In the genomic region with DNA sequence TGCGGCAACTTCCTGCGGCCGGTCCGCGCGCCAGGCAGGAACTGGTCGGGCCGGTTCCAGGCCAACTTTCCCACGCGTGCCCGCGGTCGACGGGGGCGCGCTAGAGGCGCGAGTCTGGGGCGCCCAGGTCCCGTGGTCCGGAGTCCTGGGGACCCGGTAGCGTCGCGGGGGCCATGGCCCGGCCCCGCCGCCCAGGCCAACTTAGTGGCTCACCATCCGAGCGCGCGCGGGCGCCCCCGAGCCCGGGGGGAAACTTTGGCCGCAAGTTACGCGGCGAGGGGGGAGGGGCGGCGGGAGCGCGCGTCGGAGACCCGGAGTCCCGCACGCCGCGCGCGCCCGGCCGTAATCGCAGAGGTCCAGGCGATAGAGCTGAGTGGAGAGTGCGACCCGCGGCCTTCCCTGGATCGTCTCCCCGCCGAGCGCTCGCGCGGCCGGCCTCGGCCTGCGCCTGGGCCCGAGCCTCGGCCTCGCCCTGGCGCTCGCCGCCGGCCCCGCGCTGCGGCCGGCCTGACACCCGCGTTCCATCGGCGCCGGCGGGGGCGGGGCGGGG, we compare ENCODE assay signal across 8 mouse cellular contexts. TPM values are rescaled to one million over a fixed set of nuclear protein-coding genes. Genes with fewer than 3 reads are reported as not detected.
A peak's percentile ranks its signal among the peaks of the same experiment; 100 is the strongest.
DNase-seq lines count a peak whose midpoint lies in the region; ATAC-seq lines count a peak whose summit lies in the region.

A gene (minus strand): TSS at position 540 of the 550 bp plus-strand sequence.

- peak within 1 kb of the TSS; percentile 97 for H3K27ac ChIP-seq in embryonic facial prominence, embryonic 10.5 days (replicated peaks)
- H3K27ac ChIP-seq in heart, embryonic 11.5 days (ENCODE audit: low read depth, low read length), result peak within 1 kb of the TSS; percentile 90
- peak within 1 kb of the TSS; percentile 99 for H3K27ac ChIP-seq in kidney, embryonic 16.5 days (ENCODE audit: low read length)
- peak within 1 kb of the TSS; percentile 73 for H3K27ac ChIP-seq in liver, embryonic 12.5 days

- DNase-seq in spleen, adult 18-20 months, result peak; percentile 46 to 59
- no peak for DNase-seq in spleen, postnatal 4 days (ENCODE audit: low spot score in 2 of 2)
- DNase-seq in embryonic facial prominence, embryonic 10.5 days (ENCODE audit: low spot score), result peak; percentile 88
- DNase-seq in naive thymus-derived CD4-positive, alpha-beta T cell, adult 2 months (ENCODE audit: low read depth), result peak; percentile 58
- DNase-seq in thymus, postnatal 36 days, result peak; percentile 33 to 53

- peaks cover 71% of the 10 kb centered on the region for H3K4me1 ChIP-seq in embryonic facial prominence, embryonic 10.5 days
- peaks cover 26% of the 10 kb centered on the region for H3K4me1 ChIP-seq in heart, embryonic 11.5 days (ENCODE audit: control insufficient read depth, insufficient read depth, low read length)
- peaks cover 53% of the 10 kb centered on the region for H3K4me1 ChIP-seq in kidney, embryonic 16.5 days (ENCODE audit: insufficient read depth, low read length)
- H3K4me1 ChIP-seq in liver, embryonic 12.5 days, result peaks cover 60% of the 10 kb centered on the region

- H3K4me3 ChIP-seq in embryonic facial prominence, embryonic 10.5 days, result peak within 1 kb of the TSS; percentile 82
- peak within 1 kb of the TSS; percentile 74 for H3K4me3 ChIP-seq in heart, embryonic 11.5 days (ENCODE audit: low read depth, low read length)
- H3K4me3 ChIP-seq in kidney, embryonic 16.5 days (ENCODE audit: low read length), result peak within 1 kb of the TSS; percentile 75
- H3K4me3 ChIP-seq in liver, embryonic 12.5 days, result peak within 1 kb of the TSS; percentile 66

- ATAC-seq in heart, embryonic 11.5 days (replicated peaks; ENCODE audit: insufficient number of reproducible peaks, low FRiP score, low TSS enrichment), result peak; percentile 15
- ATAC-seq in kidney, embryonic 16.5 days (ENCODE audit: low FRiP score, low TSS enrichment), result peak; percentile 31
- ATAC-seq in liver, embryonic 12.5 days, result no peak; the same call in 1 of the 2 replicates

- no peaks in the 10 kb centered on the region for H3K9me3 ChIP-seq in embryonic facial prominence, embryonic 10.5 days
- H3K9me3 ChIP-seq in heart, embryonic 11.5 days (replicated peaks; ENCODE audit: control insufficient read depth, low read length), result no peaks in the 10 kb centered on the region
- H3K9me3 ChIP-seq in kidney, embryonic 16.5 days (ENCODE audit: low read length), result no peaks in the 10 kb centered on the region
- H3K9me3 ChIP-seq in liver, embryonic 12.5 days (replicated peaks), result no peaks in the 10 kb centered on the region

- peaks cover 14% of the 10 kb centered on the region for H3K27me3 ChIP-seq in embryonic facial prominence, embryonic 10.5 days (replicated peaks; ENCODE audit: low read depth, poor library complexity, severe bottlenecking)
- peaks cover 2% of the 10 kb centered on the region; the same call in 1 of the 2 replicates for H3K27me3 ChIP-seq in heart, embryonic 11.5 days (ENCODE audit: control insufficient read depth, insufficient read depth, low read length)
- no peaks in the 10 kb centered on the region for H3K27me3 ChIP-seq in kidney, embryonic 16.5 days (ENCODE audit: insufficient read depth, low read length)
- peaks cover 68% of the 10 kb centered on the region for H3K27me3 ChIP-seq in liver, embryonic 12.5 days (replicated peaks)

- H3K4me2 ChIP-seq in heart, embryonic 11.5 days, result peak within 1 kb of the TSS; percentile 67
- H3K4me2 ChIP-seq in kidney, embryonic 16.5 days (replicated peaks; ENCODE audit: low read depth, low read length), result peak within 1 kb of the TSS; percentile 94
- peak within 1 kb of the TSS; percentile 95 for H3K4me2 ChIP-seq in liver, embryonic 12.5 days

- H3K36me3 ChIP-seq in embryonic facial prominence, embryonic 10.5 days (replicated peaks), result peaks cover 28% of the 10 kb centered on the region
- H3K36me3 ChIP-seq in heart, embryonic 11.5 days (ENCODE audit: control insufficient read depth, insufficient read depth, low read length), result peaks cover 10% of the 10 kb centered on the region
- H3K36me3 ChIP-seq in kidney, embryonic 16.5 days (ENCODE audit: insufficient read depth, low read length), result peaks cover 16% of the 10 kb centered on the region
- H3K36me3 ChIP-seq in liver, embryonic 12.5 days, result peaks cover 9% of the 10 kb centered on the region

- WGBS in embryonic facial prominence, embryonic 10.5 days, result 4% methylated on average over 89 of the region's 89 CpGs
- under 1% methylated on average over 53 of the region's 89 CpGs for WGBS in heart, embryonic 11.5 days (ENCODE audit: insufficient replicate concordance)
- under 1% methylated on average over 84 of the region's 89 CpGs for WGBS in kidney, embryonic 16.5 days
- WGBS in liver, embryonic 12.5 days (ENCODE audit: insufficient replicate concordance), result 0% methylated on average over 67 of the region's 89 CpGs

- peak within 1 kb of the TSS; percentile 81 for H3K9ac ChIP-seq in heart, embryonic 11.5 days (ENCODE audit: low read depth, low read length)
- H3K9ac ChIP-seq in kidney, embryonic 16.5 days (replicated peaks; ENCODE audit: low read length), result peak within 1 kb of the TSS; percentile 94
- H3K9ac ChIP-seq in liver, embryonic 12.5 days, result peak within 1 kb of the TSS; percentile 74

RNA-seq across cellular contexts. Expression of the gene that starts here (rescaled TPM):
- 63.6 and 78.0 TPM in 2 replicates for polyA plus RNA-seq in embryonic facial prominence, embryonic 10.5 days (2016; fragmentation: Nextera tagmentation; extraction: Ambion mirVana)
- 45.7 and 47.2 TPM in 2 replicates for polyA plus RNA-seq in heart, embryonic 11.5 days (2014; fragmentation: Nextera tagmentation; extraction: Ambion mirVana)
- 65.4 and 82.9 TPM in 2 replicates for polyA plus RNA-seq in kidney, embryonic 16.5 days (2015; fragmentation: Nextera tagmentation; extraction: Ambion mirVana)
- polyA plus RNA-seq in liver, embryonic 12.5 days (2016; fragmentation: Nextera tagmentation; extraction: Ambion mirVana), result 35.3 and 38.8 TPM in 2 replicates

Comparison
In these comparisons a context has a peak if more than half of its experiments do, and no peak if none do; other contexts are left out.
1. DNase-seq: peak in spleen, adult 18-20 months (2 of 2), embryonic facial prominence, embryonic 10.5 days (single experiment), naive thymus-derived CD4-positive, alpha-beta T cell, adult 2 months (single experiment) and thymus, postnatal 36 days (2 of 2); none in spleen, postnatal 4 days (0 of 2).
2. Peak in every context shown above with its lines, with median percentiles within 50 percentile points of each other: H3K27ac ChIP-seq, H3K4me3 ChIP-seq, H3K4me2 ChIP-seq and H3K9ac ChIP-seq.